Mouse (Mus musculus): ENCODE data around the gene Fbxo46. TPM values are rescaled to one million over a fixed set of nuclear protein-coding genes. Genes with fewer than 3 reads are reported as not detected.
"Not testable (repeated sequence)": the region's sequence is repeated elsewhere in the genome, so short reads cannot be mapped to it uniquely, and the experiment has no call there.

Gene Fbxo46
- total and polyA plus RNA-seq, 3 experiments: 4.0 to 11.6 (median 6.1) TPM

DNA sequence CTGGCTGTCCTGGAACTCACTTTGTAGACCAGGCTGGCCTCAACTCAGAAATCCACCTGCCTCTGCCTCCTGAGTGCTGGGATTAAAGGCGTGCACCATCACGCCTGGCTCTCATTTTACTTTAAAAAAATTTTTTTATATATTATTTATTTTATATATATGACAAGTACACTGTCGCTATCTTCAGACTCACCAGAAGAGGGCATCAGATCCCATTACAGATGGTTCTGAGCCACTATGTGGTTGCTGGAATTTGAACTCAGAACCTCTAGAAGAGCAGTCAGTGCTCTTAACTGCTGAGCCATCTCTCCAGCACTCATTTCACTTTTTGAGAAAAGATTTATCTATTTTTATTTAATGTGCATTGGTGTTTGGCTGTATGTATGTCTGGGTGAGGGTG, 48.6 kb upstream of the Fbxo46 start:
- H3K4me2 ChIP-seq (ENCODE audit: insufficient read depth, low read depth, poor library complexity, severe bottlenecking); dilution Hi-C loops (cut with MboI; ENCODE audit: extremely low pct_ligation_motif_present, extremely low pct_unique_long_range_greater_than_20kb, low sequenced_read_pairs); H3K4me3 ChIP-seq (replicated peaks in 1 of 3; ENCODE audit: low read depth in 2 of 3, low read length in 2 of 3, poor library complexity in 1 of 3); H3K4me1 ChIP-seq (ENCODE audit: control insufficient read depth in 1 of 2, insufficient read depth in 2 of 2); in situ Hi-C loops (cut with MboI; ENCODE audit: low pct_ligation_motif_present, low pct_unique_long_range_greater_than_20kb, low sequenced_read_pairs); H3K9ac ChIP-seq (ENCODE audit: insufficient read depth, low read depth); H3K27ac ChIP-seq (ENCODE audit: insufficient read depth, low read depth); H3K79me2 ChIP-seq (replicated peaks; ENCODE audit: control insufficient read depth, extremely low read depth, insufficient read depth, poor library complexity, severe bottlenecking); DNase-seq (ENCODE audit: extremely low read depth): not testable (repeated sequence)
- Histone ChIP-seq H3K27me3 (replicated peaks) (peaks cover 25% of the 10 kb centered on the region), H3K36me3 (replicated peaks in 1 of 2; ENCODE audit: control insufficient read depth in 1 of 2, insufficient read depth in 1 of 2, low read length in 1 of 2) (peaks cover 0 to 12% of the 10 kb centered on the region in 2 experiments), H3K9me3 (replicated peaks; ENCODE audit: low read length) (peaks cover 26% of the 10 kb centered on the region)
- TF ChIP-seq RAD21 (IDR thresholded peaks at IDR 0.05; ENCODE audit: low read depth, low read length) (peak; percentile 10), CTCF (conservative IDR thresholded peaks at IDR 0.05 in 1 of 2, IDR thresholded peaks at IDR 0.05 in 1 of 2; ENCODE audit: low read depth in 2 of 2, low read length in 2 of 2) (peak in 1 of 2 experiments; percentile 42; a peak in 2 of 4 replicates)

- H3K36me3 ChIP-seq (replicated peaks in 1 of 2; ENCODE audit: control insufficient read depth in 1 of 2, insufficient read depth in 1 of 2, low read length in 1 of 2): no peaks in the 10 kb centered on the region
- peaks cover 44% of the 10 kb centered on the region for H3K27me3 ChIP-seq (replicated peaks)
- H3K9ac ChIP-seq (ENCODE audit: insufficient read depth, low read depth): no peak overlapping the region
- no peak overlapping the region for H3K4me2 ChIP-seq (ENCODE audit: insufficient read depth, low read depth, poor library complexity, severe bottlenecking)
- dilution Hi-C loops (cut with MboI; ENCODE audit: extremely low pct_ligation_motif_present, extremely low pct_unique_long_range_greater_than_20kb, low sequenced_read_pairs) (no loop called here), in situ Hi-C loops (cut with MboI; ENCODE audit: low pct_ligation_motif_present, low pct_unique_long_range_greater_than_20kb, low sequenced_read_pairs) (no loop called here)
- TF ChIP-seq SMC3 (IDR thresholded peaks at IDR 0.05; ENCODE audit: low read depth, low read length): peak; percentile 24
- TF ChIP-seq JUND (conservative IDR thresholded peaks at IDR 0.05; ENCODE audit: low read depth, low read length): no peak
- no peak for TF ChIP-seq IRF4 (IDR thresholded peaks at IDR 0.05; ENCODE audit: low read depth, low read length)
- peak; percentile 36 to 61; a peak in 3 of 4 replicates for TF ChIP-seq CTCF (conservative IDR thresholded peaks at IDR 0.05 in 1 of 2, IDR thresholded peaks at IDR 0.05 in 1 of 2; ENCODE audit: low read depth in 2 of 2, low read length in 2 of 2)
- no peak overlapping the region for H3K27ac ChIP-seq (ENCODE audit: insufficient read depth, low read depth)
- H3K9me3 ChIP-seq (replicated peaks; ENCODE audit: low read length): peaks cover 39% of the 10 kb centered on the region
- peaks cover 12 to 14% of the 10 kb centered on the region in 2 experiments for H3K4me1 ChIP-seq (ENCODE audit: control insufficient read depth in 1 of 2, insufficient read depth in 2 of 2)
- DNase-seq (ENCODE audit: extremely low read depth): no peak
- no peaks in the 10 kb centered on the region for H3K79me2 ChIP-seq (replicated peaks; ENCODE audit: control insufficient read depth, extremely low read depth, insufficient read depth, poor library complexity, severe bottlenecking)
- H3K4me3 ChIP-seq (replicated peaks in 1 of 3; ENCODE audit: low read depth in 2 of 3, low read length in 2 of 3, poor library complexity in 1 of 3): no peak overlapping the region
Observed at GRCm38 (mm10) chr7:19073504-19073903, 46.2 kb upstream of the Fbxo46 start.

GRCm38 (mm10) chr7:19074494-19074893, 45.2 kb upstream of the Fbxo46 start:
- Histone ChIP-seq H3K36me3 (replicated peaks in 1 of 2; ENCODE audit: control insufficient read depth in 1 of 2, insufficient read depth in 1 of 2, low read length in 1 of 2) (no peaks in the 10 kb centered on the region), H3K9me3 (replicated peaks; ENCODE audit: low read length) (peaks cover 39% of the 10 kb centered on the region), H3K27me3 (replicated peaks) (peaks cover 53% of the 10 kb centered on the region), H3K4me1 (ENCODE audit: control insufficient read depth in 1 of 2, insufficient read depth in 2 of 2) (peaks cover 12 to 19% of the 10 kb centered on the region in 2 experiments), H3K9ac (ENCODE audit: insufficient read depth, low read depth) (no peak overlapping the region), H3K4me2 (ENCODE audit: insufficient read depth, low read depth, poor library complexity, severe bottlenecking) (no peak overlapping the region), H3K79me2 (replicated peaks; ENCODE audit: control insufficient read depth, extremely low read depth, insufficient read depth, poor library complexity, severe bottlenecking) (no peaks in the 10 kb centered on the region), H3K27ac (ENCODE audit: insufficient read depth, low read depth) (no peak overlapping the region), H3K4me3 (replicated peaks in 1 of 3; ENCODE audit: low read depth in 2 of 3, low read length in 2 of 3, poor library complexity in 1 of 3) (no peak overlapping the region)
- in situ Hi-C loops (cut with MboI; ENCODE audit: low pct_ligation_motif_present, low pct_unique_long_range_greater_than_20kb, low sequenced_read_pairs) (no loop called here), dilution Hi-C loops (cut with MboI; ENCODE audit: extremely low pct_ligation_motif_present, extremely low pct_unique_long_range_greater_than_20kb, low sequenced_read_pairs) (no loop called here)
- TF ChIP-seq ZC3H11A (IDR thresholded peaks at IDR 0.05; ENCODE audit: low read depth, low read length) (no peak), CTCF (conservative IDR thresholded peaks at IDR 0.05 in 1 of 2, IDR thresholded peaks at IDR 0.05 in 1 of 2; ENCODE audit: low read depth in 2 of 2, low read length in 2 of 2) (peak in 1 of 2 experiments; percentile 32; a peak in 2 of 4 replicates), ZMIZ1 (IDR thresholded peaks at IDR 0.05; ENCODE audit: low read depth, low read length) (no peak), ELF1 (IDR thresholded peaks at IDR 0.05; ENCODE audit: low read depth, low read length) (no peak), POLR2A (IDR thresholded peaks at IDR 0.05; ENCODE audit: low read depth, low read length) (no peak)
- no peak for DNase-seq (ENCODE audit: extremely low read depth)

Data from CH12.LX (cell line).